Mouse (Mus musculus) hindbrain, embryonic 15.5 days (tissue): ENCODE measurements at regions not wholly inside any gene's neighbourhood (a gene's known extent, or its start where the extent isn't known, plus 50 kb on each side); places are given as distances from the start of the nearest gene placed in this dataset.

ENCODE experiments used
- ATAC-seq: fragments of 200-750 bp; cut with Nextera tagmentation; 2 replicates; pipeline ENCODE4 v1.8.0; 2017; ENCODE audit warnings: low read depth, moderate number of reproducible peaks, moderate TSS enrichment; ENCODE audit not compliant: low FRiP score
- H3K27ac ChIP-seq: fragments of 300-500 bp; sonication (generic); replicated peaks from 2 replicates; pipeline ENCODE4 v1.5.1; 2015; ENCODE audit warnings: mild to moderate bottlenecking, inconsistent platforms
- H3K27me3 ChIP-seq: fragments of 300-500 bp; sonication (generic); 2 replicates; pipeline ENCODE4 v1.6.1; 2015; ENCODE audit warnings: control low read depth, inconsistent platforms
- H3K36me3 ChIP-seq: fragments of 300-500 bp; sonication (generic); 2 replicates; pipeline ENCODE4 v1.6.1; 2015; ENCODE audit warnings: control low read depth, inconsistent platforms
- H3K4me1 ChIP-seq: fragments of 300-500 bp; sonication (generic); replicated peaks from 2 replicates; pipeline ENCODE4 v1.6.1; 2015; ENCODE audit warnings: control low read depth, inconsistent platforms
- H3K4me2 ChIP-seq: fragments of 300-500 bp; sonication (generic); 2 replicates; pipeline ENCODE4 v1.6.1; 2015; ENCODE audit warnings: moderate library complexity, mild to moderate bottlenecking, inconsistent platforms
- H3K4me3 ChIP-seq: fragments of 300-500 bp; sonication (generic); 2 replicates; pipeline ENCODE4 v1.5.1; 2015; ENCODE audit warnings: mild to moderate bottlenecking, inconsistent platforms
- H3K9ac ChIP-seq: fragments of 300-500 bp; sonication (generic); 2 replicates; pipeline ENCODE4 v1.6.1; 2015; ENCODE audit warnings: inconsistent platforms
- H3K9me3 ChIP-seq: fragments of 300-500 bp; sonication (generic); 2 replicates; pipeline ENCODE4 v1.6.1; 2016; ENCODE audit warnings: control low read depth, inconsistent platforms
- WGBS: fragments of 180-500 bp; shearing (Covaris S2); methylation state at CpG from one replicate; pipeline ENCODE4 v1.1.7; 2015; 5-methylcytosine and 5-hydroxymethylcytosine counted together

- no peaks in the 10 kb centered on the region for H3K4me1 ChIP-seq
- H3K4me3 ChIP-seq, result no peak overlapping the region
- no peak overlapping the region for H3K27ac ChIP-seq
- H3K27me3 ChIP-seq, result no peaks in the 10 kb centered on the region
- 93% methylated on average over 5 of the region's 5 CpGs for WGBS
- H3K9ac ChIP-seq, result no peak overlapping the region
- H3K4me2 ChIP-seq, result no peak overlapping the region
- H3K9me3 ChIP-seq, result no peaks in the 10 kb centered on the region
- ATAC-seq, result no peak
- no peaks in the 10 kb centered on the region for H3K36me3 ChIP-seq
Measured at GRCm38 (mm10) chr2:170255997-170256396, 108.1 kb upstream of the Zfp217 start.

GRCm38 (mm10) chr2:170255533-170255932, 107.6 kb upstream of the Zfp217 start:
- H3K36me3 ChIP-seq, result no peaks in the 10 kb centered on the region
- no peaks in the 10 kb centered on the region for H3K4me1 ChIP-seq
- 99% methylated on average over 2 of the region's 2 CpGs for WGBS

GRCm38 (mm10) chr2:170253681-170254440, 106.0 kb upstream of the Zfp217 start:
- Histone ChIP-seq H3K36me3 (no peaks in the 10 kb centered on the region), H3K4me2 (no peak overlapping the region), H3K9me3 (no peaks in the 10 kb centered on the region), H3K4me3 (no peak overlapping the region), H3K4me1 (no peaks in the 10 kb centered on the region), H3K27ac (no peak overlapping the region), H3K9ac (no peak overlapping the region), H3K27me3 (no peaks in the 10 kb centered on the region)
- ATAC-seq, result no peak
- WGBS, result 62% methylated on average over 9 of the region's 9 CpGs

More at GRCm38 (mm10) chr2:170255533-170255932, 107.6 kb upstream of the Zfp217 start:
- Histone ChIP-seq H3K9me3 (no peaks in the 10 kb centered on the region), H3K4me2 (no peak overlapping the region), H3K27me3 (no peaks in the 10 kb centered on the region), H3K27ac (no peak overlapping the region), H3K4me3 (no peak overlapping the region), H3K9ac (no peak overlapping the region)
- no peak for ATAC-seq

GRCm38 (mm10) chr2:170252255-170253034, 104.5 kb upstream of the Zfp217 start:
- no peak for ATAC-seq
- Histone ChIP-seq H3K27me3 (no peaks in the 10 kb centered on the region), H3K4me3 (no peak overlapping the region), H3K9me3 (no peaks in the 10 kb centered on the region), H3K4me1 (no peaks in the 10 kb centered on the region), H3K36me3 (no peaks in the 10 kb centered on the region), H3K4me2 (no peak overlapping the region), H3K27ac (no peak overlapping the region), H3K9ac (no peak overlapping the region)
- WGBS, result 65% methylated on average over 14 of the region's 14 CpGs

DNA sequence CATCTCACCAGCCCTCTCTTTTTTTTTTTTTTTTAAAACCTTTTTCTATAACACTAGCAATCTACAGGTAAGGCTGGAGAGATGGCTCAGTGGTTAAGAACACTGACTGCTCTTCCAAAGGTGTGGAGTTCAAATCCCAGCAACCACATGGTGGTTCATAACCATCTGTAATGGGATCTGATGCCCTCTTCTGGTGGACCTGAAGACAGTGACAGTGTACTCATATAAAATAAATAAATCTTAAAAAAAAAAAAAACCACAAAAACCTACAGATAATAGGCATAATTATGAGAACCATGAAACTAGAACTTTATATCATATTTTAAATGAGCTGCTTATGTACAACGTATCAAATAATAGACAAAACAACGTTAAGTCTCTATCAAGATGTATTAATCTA, 102.8 kb upstream of the Zfp217 start:
- Histone ChIP-seq H3K27ac (no peak overlapping the region), H3K4me1 (peaks cover 8% of the 10 kb centered on the region), H3K9me3 (no peaks in the 10 kb centered on the region), H3K36me3 (no peaks in the 10 kb centered on the region), H3K9ac (no peak overlapping the region), H3K27me3 (no peaks in the 10 kb centered on the region), H3K4me3 (no peak overlapping the region), H3K4me2 (no peak overlapping the region)
- ATAC-seq, result no peak
- 94% methylated on average over 2 of the region's 2 CpGs for WGBS

DNA sequence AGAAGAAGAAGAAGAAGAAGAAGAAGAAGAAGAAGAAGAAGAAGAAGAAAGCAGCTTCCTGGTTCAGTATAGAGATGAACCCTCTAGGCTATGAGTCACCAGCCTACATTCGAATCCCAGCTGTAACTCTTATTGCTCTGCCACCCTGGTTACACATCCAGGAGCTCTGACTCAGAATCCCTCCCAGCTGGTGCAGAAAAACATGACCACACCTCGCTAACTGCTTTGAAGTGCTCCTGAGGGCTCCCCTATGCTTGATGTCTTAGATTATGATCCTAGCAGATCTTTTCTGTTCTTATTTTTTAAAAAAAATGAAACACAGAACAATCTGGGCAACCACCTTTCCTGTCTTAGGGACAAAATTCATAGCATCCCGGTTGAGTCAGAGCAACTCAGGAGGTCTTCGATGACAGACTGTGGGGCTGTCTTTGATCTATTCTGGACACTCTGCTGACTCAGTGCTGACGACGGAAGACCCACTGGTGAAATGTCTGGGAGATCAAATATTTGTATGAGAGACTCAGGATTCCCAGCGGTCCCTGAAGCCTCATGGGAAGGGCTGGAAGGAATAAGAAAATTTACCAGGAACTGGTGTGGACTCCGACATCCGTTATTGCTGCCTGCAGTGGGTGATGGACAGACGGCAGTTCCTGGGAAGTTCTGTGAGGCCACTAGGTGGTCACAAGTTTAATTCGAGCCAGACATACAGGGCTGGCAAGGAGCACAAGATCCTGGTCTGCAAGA, 100.0 kb upstream of the Zfp217 start:
- WGBS, result 75% methylated on average over 11 of the region's 11 CpGs
- Histone ChIP-seq H3K9ac (no peak overlapping the region), H3K9me3 (no peaks in the 10 kb centered on the region), H3K27me3 (no peaks in the 10 kb centered on the region), H3K4me3 (no peak overlapping the region), H3K4me2 (no peak overlapping the region), H3K36me3 (no peaks in the 10 kb centered on the region), H3K27ac (no peak overlapping the region), H3K4me1 (peaks cover 13% of the 10 kb centered on the region)
- no peak for ATAC-seq

- no peak for ATAC-seq
- Histone ChIP-seq H3K27ac (no peak overlapping the region), H3K4me2 (no peak overlapping the region), H3K4me3 (no peak overlapping the region), H3K9me3 (no peaks in the 10 kb centered on the region), H3K27me3 (no peaks in the 10 kb centered on the region), H3K9ac (no peak overlapping the region), H3K36me3 (no peaks in the 10 kb centered on the region), H3K4me1 (peaks cover 13% of the 10 kb centered on the region)
- 15% methylated on average over 12 of the region's 12 CpGs for WGBS
Measured at GRCm38 (mm10) chr2:170245637-170246341, 97.9 kb upstream of the Zfp217 start.

DNA sequence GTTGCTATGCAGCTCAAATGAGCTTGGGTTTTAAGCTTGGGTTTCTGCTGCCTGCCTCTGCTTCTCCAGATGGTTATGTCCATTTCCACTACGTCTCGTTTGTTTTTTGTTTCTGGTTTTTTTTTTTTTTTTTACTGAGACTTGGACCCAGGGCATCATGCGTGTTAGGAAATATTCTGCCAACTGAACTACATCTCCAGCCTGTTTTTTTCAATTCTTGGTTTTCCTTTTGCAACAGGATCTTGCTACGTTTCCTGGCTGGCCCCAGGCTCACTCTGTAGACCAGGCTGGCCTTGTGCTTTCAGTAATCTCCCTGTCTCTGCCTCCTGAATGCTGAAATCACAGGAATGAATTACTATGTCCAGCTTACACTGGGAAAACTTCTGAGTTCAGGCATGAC, 96.2 kb upstream of the Zfp217 start:
- no peak for ATAC-seq
- H3K4me2 ChIP-seq, result no peak overlapping the region
- H3K9ac ChIP-seq, result no peak overlapping the region
- no peaks in the 10 kb centered on the region for H3K27me3 ChIP-seq
- H3K27ac ChIP-seq, result no peak overlapping the region
- no peak overlapping the region for H3K4me3 ChIP-seq
- WGBS, result 78% methylated on average over 4 of the region's 4 CpGs
- H3K9me3 ChIP-seq, result no peaks in the 10 kb centered on the region
- peaks cover 13% of the 10 kb centered on the region for H3K4me1 ChIP-seq
- no peaks in the 10 kb centered on the region for H3K36me3 ChIP-seq

DNA sequence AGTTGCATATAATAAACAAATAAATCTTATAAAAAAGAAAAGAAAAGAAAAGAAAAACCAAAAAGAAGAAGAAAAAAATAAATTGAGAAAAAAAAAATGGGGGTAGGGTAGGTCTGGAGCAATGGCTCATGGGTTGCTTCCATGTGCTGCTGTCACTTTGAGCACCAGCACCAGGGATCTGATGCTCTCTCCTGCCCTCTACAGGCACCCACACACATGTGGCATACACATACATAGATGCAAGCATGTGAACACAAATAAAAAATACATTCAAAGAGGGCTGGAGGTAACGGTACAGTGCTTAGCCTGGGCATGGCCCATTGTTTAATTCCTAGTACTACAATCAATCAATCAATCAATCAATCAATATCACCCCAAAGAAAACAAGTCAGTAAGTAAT, 90.1 kb upstream of the Zfp217 start:
- no peaks in the 10 kb centered on the region for H3K36me3 ChIP-seq
- no peak overlapping the region for H3K9ac ChIP-seq
- ATAC-seq, result no peak
- 68% methylated on average over 1 of the region's 1 CpGs for WGBS
- no peaks in the 10 kb centered on the region for H3K4me1 ChIP-seq
- no peak overlapping the region for H3K4me2 ChIP-seq
- H3K4me3 ChIP-seq, result no peak overlapping the region
- no peaks in the 10 kb centered on the region for H3K27me3 ChIP-seq
- H3K9me3 ChIP-seq, result no peaks in the 10 kb centered on the region
- H3K27ac ChIP-seq, result no peak overlapping the region

DNA sequence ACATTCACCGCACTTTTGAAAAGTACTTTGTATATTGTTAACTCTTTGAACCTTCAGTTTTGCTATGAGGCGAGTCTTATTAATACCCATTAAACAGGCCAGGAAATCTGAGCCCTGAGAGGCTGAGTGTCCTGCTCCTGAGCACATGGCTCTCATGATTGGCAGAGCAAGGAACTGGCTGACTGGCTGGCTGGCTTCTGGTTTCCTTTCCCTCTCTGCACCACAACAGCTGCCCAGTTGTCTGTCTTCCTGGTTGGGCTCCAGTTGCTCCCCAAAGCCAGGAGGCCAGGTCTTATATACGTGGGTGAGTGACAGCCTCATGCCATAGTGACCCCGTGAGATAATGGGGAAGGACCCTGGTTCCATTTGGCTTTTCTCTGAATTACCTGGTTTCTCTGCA, 85.5 kb upstream of the Zfp217 start:
- WGBS, result 82% methylated on average over 4 of the region's 4 CpGs
- H3K4me3 ChIP-seq, result no peak overlapping the region
- H3K4me1 ChIP-seq, result no peaks in the 10 kb centered on the region
- H3K27ac ChIP-seq, result no peak overlapping the region
- no peak overlapping the region for H3K4me2 ChIP-seq
- no peak for ATAC-seq
- no peaks in the 10 kb centered on the region for H3K9me3 ChIP-seq
- H3K27me3 ChIP-seq, result no peaks in the 10 kb centered on the region
- H3K9ac ChIP-seq, result no peak overlapping the region
- H3K36me3 ChIP-seq, result no peaks in the 10 kb centered on the region

- no peaks in the 10 kb centered on the region for H3K36me3 ChIP-seq
- 85% methylated on average over 8 of the region's 8 CpGs for WGBS
Measured at GRCm38 (mm10) chr2:170229461-170230080, 81.7 kb upstream of the Zfp217 start.

More at GRCm38 (mm10) chr2:170229461-170230080, 81.7 kb upstream of the Zfp217 start:
- Histone ChIP-seq H3K9ac (no peak overlapping the region), H3K27ac (no peak overlapping the region), H3K4me2 (no peak overlapping the region), H3K4me3 (no peak overlapping the region), H3K27me3 (no peaks in the 10 kb centered on the region), H3K9me3 (no peaks in the 10 kb centered on the region), H3K4me1 (no peaks in the 10 kb centered on the region)
- ATAC-seq, result no peak
